In genomic region chr17:35879245-35880057, GRCm38 (mm10) we compare ENCODE assay signal across 8 mouse cellular contexts. TPM values are rescaled to one million over a fixed set of nuclear protein-coding genes. Genes with fewer than 3 reads are reported as not detected.
A peak's percentile ranks its signal among the peaks of the same experiment; 100 is the strongest.
DNase-seq lines count a peak whose midpoint lies in the region; ATAC-seq and TF ChIP-seq lines count a peak whose summit lies in the region.

Gene Dhx16 (plus strand): TSS chr17:35879819.

- WGBS in embryonic facial prominence, embryonic 14.5 days: 8% methylated on average over 41 of the region's 66 CpGs
- WGBS in heart, adult 2 months: 5% methylated on average over 66 of the region's 66 CpGs
- 10% methylated on average over 35 of the region's 66 CpGs for WGBS in limb, embryonic 14.5 days
- WGBS in midbrain, postnatal 0 days: 6% methylated on average over 66 of the region's 66 CpGs

- H3K27ac ChIP-seq in embryonic facial prominence, embryonic 14.5 days (replicated peaks; ENCODE audit: low read depth, low read length): no peak within 1 kb of the TSS; the same call in none of the 2 replicates
- H3K27ac ChIP-seq in heart, adult 2 months: peak within 1 kb of the TSS; percentile 69
- peak within 1 kb of the TSS; percentile 43; the same call in 1 of the 2 replicates for H3K27ac ChIP-seq in limb, embryonic 14.5 days (replicated peaks; ENCODE audit: low read depth, low read length)
- peak within 1 kb of the TSS; percentile 74 for H3K27ac ChIP-seq in midbrain, postnatal 0 days (ENCODE audit: low read depth, low read length)

- 0 out of 2 replicates have a peak, but pooled peaks cover 7% of the 10 kb centered on the region for H3K4me1 ChIP-seq in embryonic facial prominence, embryonic 14.5 days (ENCODE audit: control insufficient read depth, insufficient read depth, low read length)
- H3K4me1 ChIP-seq in heart, adult 2 months (ENCODE audit: control insufficient read depth, insufficient read depth, low read length): peaks cover 3% of the 10 kb centered on the region
- H3K4me1 ChIP-seq in limb, embryonic 14.5 days (ENCODE audit: control insufficient read depth, insufficient read depth, low read length): peaks cover 4% of the 10 kb centered on the region
- peaks cover 3% of the 10 kb centered on the region; the same call in 1 of the 2 replicates for H3K4me1 ChIP-seq in midbrain, postnatal 0 days (ENCODE audit: insufficient read depth, low read length)

- H3K27me3 ChIP-seq in embryonic facial prominence, embryonic 14.5 days (replicated peaks; ENCODE audit: control insufficient read depth, insufficient read depth, low read length): no peaks in the 10 kb centered on the region
- H3K27me3 ChIP-seq in heart, adult 2 months (ENCODE audit: control insufficient read depth, insufficient read depth, low read length): no peaks in the 10 kb centered on the region
- H3K27me3 ChIP-seq in limb, embryonic 14.5 days (ENCODE audit: control insufficient read depth, insufficient read depth, low read length): no peaks in the 10 kb centered on the region
- no peaks in the 10 kb centered on the region for H3K27me3 ChIP-seq in midbrain, postnatal 0 days (ENCODE audit: insufficient read depth, low read length)

- peak; percentile 93 for ATAC-seq in embryonic facial prominence, embryonic 14.5 days (ENCODE audit: low read depth)
- peak; percentile 93 for ATAC-seq in limb, embryonic 14.5 days (ENCODE audit: low FRiP score, low read depth)
- peak; percentile 90 for ATAC-seq in midbrain, postnatal 0 days (ENCODE audit: low FRiP score)

- peak within 1 kb of the TSS; percentile 85 for H3K9ac ChIP-seq in embryonic facial prominence, embryonic 14.5 days (ENCODE audit: low read depth, low read length)
- H3K9ac ChIP-seq in heart, adult 2 months (ENCODE audit: low read depth, low read length): peak within 1 kb of the TSS; percentile 77
- H3K9ac ChIP-seq in limb, embryonic 14.5 days (ENCODE audit: low read depth, low read length, severe bottlenecking): peak within 1 kb of the TSS; percentile 77
- H3K9ac ChIP-seq in midbrain, postnatal 0 days (replicated peaks; ENCODE audit: low read length, poor library complexity, severe bottlenecking): peak within 1 kb of the TSS; percentile 89

- H3K36me3 ChIP-seq in embryonic facial prominence, embryonic 14.5 days (ENCODE audit: control insufficient read depth, insufficient read depth, low read length): peaks cover 51% of the 10 kb centered on the region
- H3K36me3 ChIP-seq in heart, adult 2 months (ENCODE audit: control insufficient read depth, insufficient read depth, low read length): 0 out of 2 replicates have a peak, but pooled peaks cover 2% of the 10 kb centered on the region
- peaks cover 56% of the 10 kb centered on the region for H3K36me3 ChIP-seq in limb, embryonic 14.5 days (ENCODE audit: control insufficient read depth, insufficient read depth, low read length)
- H3K36me3 ChIP-seq in midbrain, postnatal 0 days (ENCODE audit: insufficient read depth, low read length): peaks cover 36% of the 10 kb centered on the region

- H3K9me3 ChIP-seq in embryonic facial prominence, embryonic 14.5 days (ENCODE audit: control insufficient read depth, low read length): no peaks in the 10 kb centered on the region
- no peaks in the 10 kb centered on the region for H3K9me3 ChIP-seq in limb, embryonic 14.5 days (ENCODE audit: control insufficient read depth, low read length)
- H3K9me3 ChIP-seq in midbrain, postnatal 0 days (ENCODE audit: low read length): no peaks in the 10 kb centered on the region

- H3K4me3 ChIP-seq in embryonic facial prominence, embryonic 14.5 days (ENCODE audit: low read depth, low read length): peak within 1 kb of the TSS; percentile 95
- peak within 1 kb of the TSS; percentile 88 for H3K4me3 ChIP-seq in heart, adult 2 months
- H3K4me3 ChIP-seq in limb, embryonic 14.5 days (replicated peaks; ENCODE audit: low read length): peak within 1 kb of the TSS; percentile 93
- H3K4me3 ChIP-seq in midbrain, postnatal 0 days (ENCODE audit: low read depth, low read length): peak within 1 kb of the TSS; percentile 93

- TF ChIP-seq EP300 in heart, adult 2 months (IDR thresholded peaks at IDR 0.05; ENCODE audit: insufficient read depth, low read depth, low read length): peak; percentile 92

- H3K79me2 ChIP-seq in heart, adult 2 months (replicated peaks; ENCODE audit: control insufficient read depth, insufficient read depth, low read length): no peaks in the 10 kb centered on the region

- peak; percentile 99 for DNase-seq in 3T3-L1 (ENCODE audit: low read depth, low spot score)
- peak; percentile 74 to 87 for DNase-seq in adrenal gland, postnatal 4 days (ENCODE audit: low spot score in 2 of 2)
- peak; percentile 97 for DNase-seq in embryonic facial prominence, embryonic 14.5 days (ENCODE audit: low spot score)
- DNase-seq in heart, adult 2 months: peak; percentile 96 to 97
- DNase-seq in kidney, adult 9 months: peak; percentile 97
- DNase-seq in limb, embryonic 14.5 days (ENCODE audit: low spot score): peak; percentile 96
- peak; percentile 97 for DNase-seq in midbrain, postnatal 0 days (ENCODE audit: low spot score)
- peak; percentile 87 to 92 for DNase-seq in spleen, postnatal 14 days (ENCODE audit: low spot score in 2 of 2)

- intact Hi-C loops in heart, adult 2 months (cut with DNase I): loop anchor here (1.0 kb wide), 1 partner anchor 18 kb away; the partner anchor contains the start of gene 2310061I04Rik

- H3K4me2 ChIP-seq in embryonic facial prominence, embryonic 14.5 days (ENCODE audit: low read depth, low read length): peak within 1 kb of the TSS; percentile 78
- H3K4me2 ChIP-seq in limb, embryonic 14.5 days (replicated peaks; ENCODE audit: low read depth, low read length, severe bottlenecking): peak within 1 kb of the TSS; percentile 79
- H3K4me2 ChIP-seq in midbrain, postnatal 0 days (ENCODE audit: low read depth, low read length, poor library complexity, severe bottlenecking): peak within 1 kb of the TSS; percentile 64

- TF ChIP-seq CTCF in heart, adult 2 months (IDR thresholded peaks at IDR 0.05): peak; percentile 92
- TF ChIP-seq CTCF in midbrain, postnatal 0 days (IDR thresholded peaks at IDR 0.05): peak; percentile 91

- peak; percentile 73 for TF ChIP-seq POLR2A in heart, adult 2 months (IDR thresholded peaks at IDR 0.05; ENCODE audit: insufficient read depth, low read depth, low read length)
- TF ChIP-seq POLR2A in limb, embryonic 14.5 days (IDR thresholded peaks at IDR 0.05; ENCODE audit: borderline replicate concordance, extremely low read depth, insufficient read depth, insufficient read length): no peak

RNA-seq across cellular contexts. Expression of gene Dhx16, which starts in this region (rescaled TPM):
- total RNA-seq in adrenal gland, postnatal 4 days (2021): 10 to 100 TPM; 44.4 to 52.3 TPM
- 40.2 and 43.4 TPM in 2 replicates for polyA plus RNA-seq in embryonic facial prominence, embryonic 14.5 days (2014; fragmentation: Nextera tagmentation; extraction: Ambion mirVana)
- 10 to 100 TPM; 19.3 to 20.3 TPM for total RNA-seq in heart, adult 2 months (2021)
- 27.7 and 38.0 TPM in 2 replicates for polyA plus RNA-seq in heart, adult 2 months (2012; rRNA removed)
- polyA plus RNA-seq in limb, embryonic 14.5 days (2012; rRNA removed): 78.6 and 90.5 TPM in 2 replicates
- 40.0 and 43.4 TPM in 2 replicates for polyA plus RNA-seq in limb, embryonic 14.5 days (2014; fragmentation: Nextera tagmentation; extraction: Ambion mirVana)
- 26.7 and 27.7 TPM in 2 replicates for total RNA-seq in midbrain, postnatal 0 days (2014; rRNA removed)
- 23.6 and 25.1 TPM in 2 replicates for polyA plus RNA-seq in midbrain, postnatal 0 days (2015; fragmentation: Nextera tagmentation; extraction: Ambion mirVana)
